Mouse (Mus musculus) megakaryocyte, embryonic 14.5 days (primary cell): ENCODE results near the gene Zbtb17.

Experiments used
- FLI1 ChIP-seq: IDR thresholded peaks from 2 replicates; pipeline ENCODE4 v1.6.1; 2012; ENCODE audit warnings: low read length, inconsistent platforms, mixed read lengths
- GATA1 ChIP-seq: IDR thresholded peaks from 3 replicates; pipeline ENCODE4 v1.6.1; 2012; ENCODE audit warnings: mixed read lengths, low read length, inconsistent platforms, borderline replicate concordance

- TF ChIP-seq GATA1, result no peak
- no peak for TF ChIP-seq FLI1
Observed at GRCm38 (mm10) chr4:141420886-141421285, 23.6 kb upstream of the Zbtb17 start.
